Mouse (Mus musculus): Measurements from ENCODE around the gene Lyzl4.

- TF ChIP-seq GATA1 (IDR thresholded peaks at IDR 0.05; ENCODE audit: borderline replicate concordance, low read length) (no peak), FLI1 (IDR thresholded peaks at IDR 0.05; ENCODE audit: low read length) (no peak)
Observed at GRCm38 (mm10) chr9:121659791-121660190, 17.9 kb upstream of the Lyzl4 start.
